Mouse (Mus musculus): ENCODE measurements at regions not wholly inside any gene's neighbourhood (a gene's known extent, or its start where the extent isn't known, plus 50 kb on each side); places are given as distances from the start of the nearest gene placed in this dataset.

GRCm38 (mm10) chr19:60113666-60114388 is 112.7 kb downstream of the Fam204a start:
- no peaks in the 10 kb centered on the region for H3K9me3 ChIP-seq
- no peak overlapping the region for H3K9ac ChIP-seq
- H3K36me3 ChIP-seq (replicated peaks), result no peaks in the 10 kb centered on the region
- 0 out of 2 replicates have a peak, but pooled peaks cover 3% of the 10 kb centered on the region for H3K4me1 ChIP-seq
- H3K4me3 ChIP-seq (replicated peaks), result no peak overlapping the region
- no peak overlapping the region for H3K27ac ChIP-seq
- WGBS, result 42% methylated on average over 7 of the region's 7 CpGs
- H3K4me2 ChIP-seq, result no peak overlapping the region
- H3K27me3 ChIP-seq, result no peaks in the 10 kb centered on the region
- ATAC-seq (ENCODE audit: low FRiP score), result no peak

- 69% methylated on average over 6 of the region's 6 CpGs for WGBS
- H3K4me2 ChIP-seq, result no peak overlapping the region
- no peak overlapping the region for H3K4me3 ChIP-seq (replicated peaks)
- H3K9ac ChIP-seq, result no peak overlapping the region
- H3K27me3 ChIP-seq, result 0 out of 2 replicates have a peak, but pooled peaks cover 2% of the 10 kb centered on the region
- 0 out of 2 replicates have a peak, but pooled peaks cover 3% of the 10 kb centered on the region for H3K4me1 ChIP-seq
- ATAC-seq (ENCODE audit: low FRiP score), result no peak
- H3K9me3 ChIP-seq, result no peaks in the 10 kb centered on the region
- no peak overlapping the region for H3K27ac ChIP-seq
- no peaks in the 10 kb centered on the region for H3K36me3 ChIP-seq (replicated peaks)
Observed at GRCm38 (mm10) chr19:60110278-60110677, 116.2 kb downstream of the Fam204a start.

GRCm38 (mm10) chr19:60109488-60109887 is 117.0 kb downstream of the Fam204a start:
- no peak overlapping the region for H3K4me3 ChIP-seq (replicated peaks)
- H3K4me1 ChIP-seq, result 0 out of 2 replicates have a peak, but pooled peaks cover 3% of the 10 kb centered on the region
- H3K9me3 ChIP-seq, result no peaks in the 10 kb centered on the region
- H3K27me3 ChIP-seq, result 0 out of 2 replicates have a peak, but pooled peaks cover 2% of the 10 kb centered on the region
- no peaks in the 10 kb centered on the region for H3K36me3 ChIP-seq (replicated peaks)
- H3K4me2 ChIP-seq, result no peak overlapping the region
- peak overlapping the region; percentile 19; the same call in 1 of the 2 replicates for H3K27ac ChIP-seq
- no peak overlapping the region for H3K9ac ChIP-seq
- ATAC-seq (ENCODE audit: low FRiP score), result peak; percentile 51; the same call in 1 of the 2 replicates
- 29% methylated on average over 8 of the region's 8 CpGs for WGBS

- no peaks in the 10 kb centered on the region for H3K4me1 ChIP-seq
- no peak overlapping the region for H3K4me3 ChIP-seq (replicated peaks)
- H3K27me3 ChIP-seq, result no peaks in the 10 kb centered on the region
- H3K36me3 ChIP-seq (replicated peaks), result no peaks in the 10 kb centered on the region
- 66% methylated on average over 3 of the region's 3 CpGs for WGBS
- H3K4me2 ChIP-seq, result no peak overlapping the region
- no peak overlapping the region for H3K9ac ChIP-seq
- ATAC-seq (ENCODE audit: low FRiP score), result no peak
- H3K9me3 ChIP-seq, result no peaks in the 10 kb centered on the region
- no peak overlapping the region for H3K27ac ChIP-seq
Observed at GRCm38 (mm10) chr19:60097915-60098314, 128.6 kb downstream of the Fam204a start.

GRCm38 (mm10) chr19:60074986-60075385 is 131.5 kb upstream of the Rab11fip2 start:
- H3K36me3 ChIP-seq (replicated peaks), result no peaks in the 10 kb centered on the region
- H3K4me1 ChIP-seq, result no peaks in the 10 kb centered on the region
- no peak for ATAC-seq (ENCODE audit: low FRiP score)
- WGBS, result 45% methylated on average over 3 of the region's 3 CpGs
- no peak overlapping the region for H3K4me2 ChIP-seq
- no peaks in the 10 kb centered on the region for H3K27me3 ChIP-seq
- H3K9me3 ChIP-seq, result no peaks in the 10 kb centered on the region
- no peak overlapping the region for H3K4me3 ChIP-seq (replicated peaks)
- no peak overlapping the region for H3K27ac ChIP-seq
- no peak overlapping the region for H3K9ac ChIP-seq

GRCm38 (mm10) chr19:60073328-60073727 is 129.9 kb upstream of the Rab11fip2 start:
- H3K27me3 ChIP-seq, result no peaks in the 10 kb centered on the region
- WGBS, result 26% methylated on average over 1 of the region's 1 CpGs
- no peak overlapping the region for H3K27ac ChIP-seq
- no peak for ATAC-seq (ENCODE audit: low FRiP score)
- H3K4me2 ChIP-seq, result no peak overlapping the region
- H3K4me3 ChIP-seq (replicated peaks), result no peak overlapping the region
- no peak overlapping the region for H3K9ac ChIP-seq
- no peaks in the 10 kb centered on the region for H3K4me1 ChIP-seq
- no peaks in the 10 kb centered on the region for H3K36me3 ChIP-seq (replicated peaks)
- no peaks in the 10 kb centered on the region for H3K9me3 ChIP-seq

- ATAC-seq (ENCODE audit: low FRiP score), result no peak
- WGBS, result 90% methylated on average over 3 of the region's 3 CpGs
Observed at GRCm38 (mm10) chr19:60066183-60066582, 122.7 kb upstream of the Rab11fip2 start.

GRCm38 (mm10) chr19:60055121-60055874 is 111.8 kb upstream of the Rab11fip2 start:
- Histone ChIP-seq H3K4me1 (peaks cover 6% of the 10 kb centered on the region), H3K27me3 (peaks cover 4% of the 10 kb centered on the region; the same call in 1 of the 2 replicates), H3K9ac (no peak overlapping the region), H3K4me3 (replicated peaks) (no peak overlapping the region), H3K36me3 (replicated peaks) (no peaks in the 10 kb centered on the region), H3K9me3 (no peaks in the 10 kb centered on the region), H3K4me2 (no peak overlapping the region), H3K27ac (no peak overlapping the region)
- 41% methylated on average over 4 of the region's 4 CpGs for WGBS
- ATAC-seq (ENCODE audit: low FRiP score), result no peak

More at GRCm38 (mm10) chr19:60066183-60066582, 122.7 kb upstream of the Rab11fip2 start:
- H3K27ac ChIP-seq, result no peak overlapping the region
- H3K27me3 ChIP-seq, result no peaks in the 10 kb centered on the region
- H3K4me1 ChIP-seq, result no peaks in the 10 kb centered on the region
- H3K9ac ChIP-seq, result no peak overlapping the region
- no peak overlapping the region for H3K4me2 ChIP-seq
- no peak overlapping the region for H3K4me3 ChIP-seq (replicated peaks)
- no peaks in the 10 kb centered on the region for H3K9me3 ChIP-seq
- no peaks in the 10 kb centered on the region for H3K36me3 ChIP-seq (replicated peaks)

- Histone ChIP-seq H3K4me3 (replicated peaks) (no peak overlapping the region), H3K27ac (no peak overlapping the region), H3K4me2 (no peak overlapping the region), H3K9me3 (no peaks in the 10 kb centered on the region), H3K4me1 (peaks cover 6% of the 10 kb centered on the region), H3K9ac (no peak overlapping the region), H3K36me3 (replicated peaks) (no peaks in the 10 kb centered on the region), H3K27me3 (peaks cover under 1% of the 10 kb centered on the region; the same call in 1 of the 2 replicates)
- ATAC-seq (ENCODE audit: low FRiP score), result no peak
- 87% methylated on average over 9 of the region's 9 CpGs for WGBS
Observed at GRCm38 (mm10) chr19:60051151-60051550, 107.7 kb upstream of the Rab11fip2 start.

GRCm38 (mm10) chr19:60040721-60041120 is 97.3 kb upstream of the Rab11fip2 start:
- Histone ChIP-seq H3K4me3 (replicated peaks) (no peak overlapping the region), H3K9me3 (no peaks in the 10 kb centered on the region), H3K27ac (no peak overlapping the region), H3K36me3 (replicated peaks) (no peaks in the 10 kb centered on the region), H3K9ac (no peak overlapping the region), H3K4me2 (no peak overlapping the region), H3K4me1 (no peaks in the 10 kb centered on the region), H3K27me3 (no peaks in the 10 kb centered on the region)
- ATAC-seq (ENCODE audit: low FRiP score), result no peak

- no peak overlapping the region for H3K4me3 ChIP-seq (replicated peaks)
- no peak overlapping the region for H3K27ac ChIP-seq
- 84% methylated on average over 2 of the region's 2 CpGs for WGBS
- no peaks in the 10 kb centered on the region for H3K36me3 ChIP-seq (replicated peaks)
- H3K27me3 ChIP-seq, result no peaks in the 10 kb centered on the region
- H3K9me3 ChIP-seq, result no peaks in the 10 kb centered on the region
- no peak for ATAC-seq (ENCODE audit: low FRiP score)
- no peaks in the 10 kb centered on the region for H3K4me1 ChIP-seq
- H3K9ac ChIP-seq, result no peak overlapping the region
- H3K4me2 ChIP-seq, result no peak overlapping the region
Observed at GRCm38 (mm10) chr19:60032667-60033066, 89.2 kb upstream of the Rab11fip2 start.

- Histone ChIP-seq H3K27ac (no peak overlapping the region), H3K9me3 (no peaks in the 10 kb centered on the region), H3K4me3 (replicated peaks) (no peak overlapping the region), H3K27me3 (no peaks in the 10 kb centered on the region), H3K4me2 (no peak overlapping the region), H3K4me1 (no peaks in the 10 kb centered on the region), H3K36me3 (replicated peaks) (no peaks in the 10 kb centered on the region), H3K9ac (no peak overlapping the region)
- 85% methylated on average over 3 of the region's 3 CpGs for WGBS
- no peak for ATAC-seq (ENCODE audit: low FRiP score)
Observed at GRCm38 (mm10) chr19:60030212-60030788, 86.8 kb upstream of the Rab11fip2 start.

Data from forebrain, embryonic 12.5 days (tissue).